Mouse (Mus musculus) brain, embryonic 14.5 days (tissue): Measurements from ENCODE around the gene Fndc3b.

Source experiments
- CTCF ChIP-seq: fragments of 200-500 bp; IDR thresholded peaks from 2 replicates; pipeline ENCODE4 v1.5.1; 2012; ENCODE audit warnings: inconsistent platforms, mild to moderate bottlenecking, moderate library complexity, borderline replicate concordance; ENCODE audit not compliant: insufficient read depth, insufficient read length; ENCODE audit errors: extremely low read depth
- POLR2A ChIP-seq: fragments of 200-500 bp; IDR thresholded peaks from 2 replicates; pipeline ENCODE4 v1.6.1; 2012; ENCODE audit warnings: mild to moderate bottlenecking, inconsistent platforms, borderline replicate concordance; ENCODE audit not compliant: poor library complexity, insufficient read depth, insufficient read length, severe bottlenecking; ENCODE audit errors: extremely low read depth

GRCm38 (mm10) chr3:27651731-27652130 is 59.4 kb downstream of the Fndc3b start:
- TF ChIP-seq CTCF (no peak), POLR2A (no peak)
